Mouse (Mus musculus) liver, adult 2 months (tissue): ENCODE data around the gene Mapk8ip2. TPM values are rescaled to one million over a fixed set of nuclear protein-coding genes. Genes with fewer than 3 reads are reported as not detected.

Experiments
- DNase-seq: peaks from one replicate; pipeline ENCODE4 v3.0.0-alpha.2; 2011; ENCODE audit warnings: low read depth, low spot score; ENCODE audit errors: extremely low read depth
- H3K27ac ChIP-seq: fragments of 200-500 bp; replicated peaks from 2 replicates; pipeline ENCODE4 v1.5.1; 2012; ENCODE audit warnings: low read depth, mild to moderate bottlenecking, control low read depth, inconsistent platforms, low read length; ENCODE audit not compliant: insufficient read depth
- H3K27me3 ChIP-seq: fragments of 200-500 bp; 2 replicates; pipeline ENCODE4 v1.6.1; 2012; ENCODE audit warnings: mild to moderate bottlenecking, moderate library complexity, low read length, inconsistent platforms; ENCODE audit not compliant: control insufficient read depth, insufficient read depth
- H3K36me3 ChIP-seq: fragments of 200-500 bp; 2 replicates; pipeline ENCODE4 v1.6.1; 2012; ENCODE audit warnings: low read length, inconsistent platforms; ENCODE audit not compliant: control insufficient read depth, insufficient read depth
- H3K4me1 ChIP-seq: fragments of 200-500 bp; 2 replicates; pipeline ENCODE4 v1.6.1; 2011; ENCODE audit warnings: low read length; ENCODE audit not compliant: control insufficient read depth, insufficient read depth
- H3K4me3 ChIP-seq: fragments of 200-500 bp; 2 replicates; pipeline ENCODE4 v1.5.1; 2011; ENCODE audit warnings: low read depth, mild to moderate bottlenecking, control low read depth, low read length, moderate library complexity; ENCODE audit not compliant: insufficient read depth
- H3K79me2 ChIP-seq: fragments of 200-500 bp; 2 replicates; pipeline ENCODE4 v1.6.1; 2012; ENCODE audit warnings: inconsistent platforms, mild to moderate bottlenecking, low read length, moderate library complexity; ENCODE audit not compliant: control insufficient read depth, insufficient read depth
- H3K9ac ChIP-seq: fragments of 200-500 bp; 2 replicates; pipeline ENCODE4 v1.6.1; 2012; ENCODE audit warnings: low read depth, mild to moderate bottlenecking, control low read depth, inconsistent platforms, low read length
- CTCF ChIP-seq: fragments of 200-500 bp; IDR thresholded peaks from 2 replicates; pipeline ENCODE4 v1.5.1; 2011; ENCODE audit warnings: low read depth, low read length, control low read depth
- POLR2A ChIP-seq: fragments of 200-500 bp; IDR thresholded peaks from 2 replicates; pipeline ENCODE4 v1.6.1; 2011; ENCODE audit warnings: low read length, control low read depth; ENCODE audit not compliant: insufficient read depth; ENCODE audit errors: extremely low read depth
- WGBS: fragments of 180-500 bp; shearing (Covaris S2); methylation state at CpG from one replicate; pipeline ENCODE4 v1.1.7; 2018; 5-methylcytosine and 5-hydroxymethylcytosine counted together
- polyA plus RNA-seq: library from polyadenylated mRNA; depleted of rRNA; stranded (reverse); fragments of >200 nt; gene quantifications from 2 replicates; pipeline ENCODE4 v1.2.3, GENCODE M21; 2012
- total RNA-seq: library from RNA; depleted of rRNA; stranded (reverse); fragments of >200 nt; gene quantifications from 2 replicates; pipeline ENCODE4 v1.2.3, GENCODE M21; 2014

Gene Mapk8ip2
- total and polyA plus RNA-seq, 2 experiments = 0.01 TPM; not detected in 1

GRCm38 (mm10) chr15:89497391-89498048 lies 43.8 kb downstream of the Mapk8ip2 start:
- peak overlapping the region; percentile 66 for H3K4me3 ChIP-seq
- H3K36me3 ChIP-seq = no peaks in the 10 kb centered on the region
- no peak for TF ChIP-seq CTCF
- TF ChIP-seq POLR2A = no peak
- peak overlapping the region; percentile 47; the same call in 1 of the 2 replicates for H3K9ac ChIP-seq
- H3K27ac ChIP-seq = peak overlapping the region; percentile 81
- H3K27me3 ChIP-seq = peaks cover 18% of the 10 kb centered on the region
- no peaks in the 10 kb centered on the region; the same call in 1 of the 2 replicates for H3K4me1 ChIP-seq
- WGBS = 24% methylated on average over 4 of the region's 4 CpGs
- no peaks in the 10 kb centered on the region for H3K79me2 ChIP-seq
- DNase-seq = no peak

- Histone ChIP-seq H3K9ac (peak overlapping the region; percentile 47), H3K36me3 (no peaks in the 10 kb centered on the region), H3K79me2 (no peaks in the 10 kb centered on the region), H3K4me1 (no peaks in the 10 kb centered on the region; the same call in 1 of the 2 replicates), H3K27me3 (peaks cover 18% of the 10 kb centered on the region), H3K27ac (peak overlapping the region; percentile 81), H3K4me3 (peak overlapping the region; percentile 66)
- 6% methylated on average over 41 of the region's 41 CpGs for WGBS
- TF ChIP-seq POLR2A = 0 out of 2 replicates have a peak, but pooled peaks have one; percentile 17
- TF ChIP-seq CTCF = no peak
- DNase-seq = no peak
Observed at GRCm38 (mm10) chr15:89498049-89498960, 44.6 kb downstream of the Mapk8ip2 start.

- peak within 1 kb of the TSS; percentile 47 for H3K9ac ChIP-seq
- peak within 1 kb of the TSS; percentile 66 for H3K4me3 ChIP-seq
- 2% methylated on average over 65 of the region's 72 CpGs for WGBS
- H3K36me3 ChIP-seq = no peaks in the 10 kb centered on the region
- H3K79me2 ChIP-seq = no peaks in the 10 kb centered on the region
- H3K27ac ChIP-seq = peak within 1 kb of the TSS; percentile 81
- no peak for DNase-seq
- TF ChIP-seq POLR2A (no peak), CTCF (no peak)
- peaks cover 18% of the 10 kb centered on the region for H3K27me3 ChIP-seq
- H3K4me1 ChIP-seq = no peaks in the 10 kb centered on the region; the same call in 1 of the 2 replicates
Observed at GRCm38 (mm10) chr15:89498961-89499688, 45.4 kb downstream of the Mapk8ip2 start, which contains the start of gene Shank3. Gene Shank3 (plus strand): TSS chr15:89499623.

GRCm38 (mm10) chr15:89499784-89500220 lies 46.1 kb downstream of the Mapk8ip2 start:
- no peak for TF ChIP-seq POLR2A
- no peak for TF ChIP-seq CTCF
- Histone ChIP-seq H3K36me3 (no peaks in the 10 kb centered on the region), H3K4me1 (no peaks in the 10 kb centered on the region; the same call in 1 of the 2 replicates), H3K79me2 (no peaks in the 10 kb centered on the region), H3K27me3 (peaks cover 18% of the 10 kb centered on the region), H3K27ac (no peak overlapping the region), H3K4me3 (peak overlapping the region; percentile 59), H3K9ac (peak overlapping the region; percentile 29)
- WGBS = under 1% methylated on average over 51 of the region's 60 CpGs
- no peak for DNase-seq

- Histone ChIP-seq H3K27me3 (peaks cover 18% of the 10 kb centered on the region), H3K27ac (no peak overlapping the region), H3K4me1 (no peaks in the 10 kb centered on the region; the same call in 1 of the 2 replicates), H3K36me3 (no peaks in the 10 kb centered on the region), H3K9ac (peak overlapping the region; percentile 29), H3K4me3 (peak overlapping the region; percentile 59), H3K79me2 (no peaks in the 10 kb centered on the region)
- TF ChIP-seq CTCF (no peak), POLR2A (no peak)
- 9% methylated on average over 35 of the region's 35 CpGs for WGBS
- DNase-seq = no peak
Observed at GRCm38 (mm10) chr15:89500221-89500791, 46.6 kb downstream of the Mapk8ip2 start.
